Mouse (Mus musculus) WW6 (cell line): ENCODE results near the gene Shisal2b.
"Not testable (repeated sequence)": the region's sequence is repeated elsewhere in the genome, so short reads cannot be mapped to it uniquely, and the experiment has no call there.

ENCODE experiments used
- DNase-seq: peaks from one replicate; pipeline ENCODE4 v3.0.0-alpha.2; 2013; ENCODE audit warnings: low read depth, low spot score

The Shisal2b gene

GRCm38 (mm10) chr13:104863127-104863979 is at the start of gene Shisal2b:
Gene Shisal2b, minus strand, starts transcription at chr13:104863893.
- DNase-seq, result peak; percentile 11

- not testable (repeated sequence) for DNase-seq
These were observed 47.9 kb upstream of the Shisal2b start for GRCm38 (mm10) chr13:104911626-104912025.

GRCm38 (mm10) chr13:104911006-104911405 is 47.3 kb upstream of the Shisal2b start:
- DNase-seq, result not testable (repeated sequence)

GRCm38 (mm10) chr13:104908691-104909090 is 45.0 kb upstream of the Shisal2b start:
- DNase-seq, result no peak

- DNase-seq, result no peak
These were observed 31.1 kb upstream of the Shisal2b start for GRCm38 (mm10) chr13:104894771-104895170.

- DNase-seq, result no peak
These were observed 28.6 kb upstream of the Shisal2b start for GRCm38 (mm10) chr13:104892337-104892736.

GRCm38 (mm10) chr13:104886308-104887032 is 22.8 kb upstream of the Shisal2b start:
- DNase-seq, result no peak

GRCm38 (mm10) chr13:104883566-104884249 is 20.0 kb upstream of the Shisal2b start:
- DNase-seq, result no peak

- no peak for DNase-seq
These were observed 14.8 kb upstream of the Shisal2b start for GRCm38 (mm10) chr13:104878508-104878907.

GRCm38 (mm10) chr13:104869907-104870306 is 6.2 kb upstream of the Shisal2b start:
- no peak for DNase-seq

GRCm38 (mm10) chr13:104866726-104867125 is 3.0 kb upstream of the Shisal2b start:
- DNase-seq, result no peak

GRCm38 (mm10) chr13:104853645-104854044 is 10.0 kb downstream of the Shisal2b start:
- DNase-seq, result no peak

- DNase-seq, result no peak
These were observed 20.2 kb downstream of the Shisal2b start for GRCm38 (mm10) chr13:104843295-104844089.

GRCm38 (mm10) chr13:104841937-104842336 is 21.8 kb downstream of the Shisal2b start:
- no peak for DNase-seq

- DNase-seq, result no peak
These were observed 26.1 kb downstream of the Shisal2b start for GRCm38 (mm10) chr13:104837628-104838027.

- DNase-seq, result no peak
These were observed 30.9 kb downstream of the Shisal2b start for GRCm38 (mm10) chr13:104832811-104833210.

GRCm38 (mm10) chr13:104825470-104825869 is 38.2 kb downstream of the Shisal2b start:
- DNase-seq, result no peak

- DNase-seq, result no peak
These were observed 41.3 kb downstream of the Shisal2b start for GRCm38 (mm10) chr13:104822411-104822838.

- DNase-seq, result no peak
These were observed 41.8 kb downstream of the Shisal2b start for GRCm38 (mm10) chr13:104821908-104822307.

- DNase-seq, result no peak
These were observed 42.5 kb downstream of the Shisal2b start for GRCm38 (mm10) chr13:104821192-104821591.

GRCm38 (mm10) chr13:104817696-104818095 is 46.0 kb downstream of the Shisal2b start:
- no peak for DNase-seq
